Mouse (Mus musculus) common myeloid progenitor, adult 5-6 weeks (primary cell): ENCODE results near the gene Itpr2. TPM values are rescaled to one million over a fixed set of nuclear protein-coding genes. Genes with fewer than 3 reads are reported as not detected.

Experiments used
- ATAC-seq: replicated peaks from 2 replicates; pipeline ENCODE4 v1.8.0; 2016; ENCODE audit warnings: low read depth, mild to moderate bottlenecking, moderate TSS enrichment, inconsistent platforms; ENCODE audit not compliant: poor library complexity, severe bottlenecking
- total RNA-seq: library from RNA; stranded (forward); fragments of 200-1000, 187-1606 nt; gene quantifications from 2 replicates; pipeline ENCODE4 v1.2.3, GENCODE M21; 2017

Gene Itpr2
- total RNA-seq, 1 experiment from 2014 or later = 16.3 TPM

GRCm38 (mm10) chr6:146246368-146246767 lies 255.7 kb downstream of the Itpr2 start:
- no peak for ATAC-seq

- no peak for ATAC-seq
Observed at GRCm38 (mm10) chr6:146245888-146246287, 256.1 kb downstream of the Itpr2 start.

GRCm38 (mm10) chr6:146243068-146243467 lies 259.0 kb downstream of the Itpr2 start:
- no peak for ATAC-seq

- no peak for ATAC-seq
Observed at GRCm38 (mm10) chr6:146241336-146241735, 260.7 kb downstream of the Itpr2 start.

GRCm38 (mm10) chr6:146235165-146235564 lies 266.9 kb downstream of the Itpr2 start:
- no peak for ATAC-seq

GRCm38 (mm10) chr6:146234417-146234816 lies 267.6 kb downstream of the Itpr2 start:
- ATAC-seq = no peak

GRCm38 (mm10) chr6:146230903-146231302 lies 271.1 kb downstream of the Itpr2 start:
- no peak for ATAC-seq

- ATAC-seq = peak; percentile 68
Observed at GRCm38 (mm10) chr6:146230373-146230788, 271.6 kb downstream of the Itpr2 start.

GRCm38 (mm10) chr6:146229967-146230366 lies 272.1 kb downstream of the Itpr2 start:
- peak; percentile 63 for ATAC-seq

GRCm38 (mm10) chr6:146229519-146229918 lies 272.5 kb downstream of the Itpr2 start:
- ATAC-seq = no peak

GRCm38 (mm10) chr6:146228048-146228447 lies 274.0 kb downstream of the Itpr2 start:
- ATAC-seq = no peak

- ATAC-seq = peak; percentile 34
Observed at GRCm38 (mm10) chr6:146222403-146223063, 279.5 kb downstream of the Itpr2 start.

GRCm38 (mm10) chr6:146221371-146222336 lies 280.4 kb downstream of the Itpr2 start:
- peak; percentile 87 for ATAC-seq

GRCm38 (mm10) chr6:146220071-146220470 lies 282.0 kb downstream of the Itpr2 start:
- no peak for ATAC-seq

GRCm38 (mm10) chr6:146219534-146219933 lies 282.5 kb downstream of the Itpr2 start:
- ATAC-seq = no peak; the same call in 1 of the 2 replicates

GRCm38 (mm10) chr6:146215302-146215701 lies 286.7 kb downstream of the Itpr2 start:
- peak; percentile 58; the same call in 1 of the 2 replicates for ATAC-seq

- no peak for ATAC-seq
Observed at GRCm38 (mm10) chr6:146212339-146212738, 289.7 kb downstream of the Itpr2 start.

GRCm38 (mm10) chr6:146211233-146211632 lies 290.8 kb downstream of the Itpr2 start:
- ATAC-seq = no peak

GRCm38 (mm10) chr6:146208983-146209382 lies 293.0 kb downstream of the Itpr2 start:
- ATAC-seq = peak; percentile 61

- peak; percentile 36 for ATAC-seq
Observed at GRCm38 (mm10) chr6:146207204-146207959, 294.6 kb downstream of the Itpr2 start.
